Mouse (Mus musculus) left cerebral cortex, adult 18-20 months (tissue): Measurements from ENCODE around the gene Mrpl12. TPM values are rescaled to one million over a fixed set of nuclear protein-coding genes. Genes with fewer than 3 reads are reported as not detected.

Experiments used
- DNase-seq, 2 experiments: peaks; one replicate each; pipeline ENCODE4 v3.0.0; 2021 to 2022; ENCODE audit warnings: low spot score in 2 of 2, mixed read lengths in 1 of 2
- total RNA-seq, 2 experiments: library from RNA; stranded (reverse); gene quantifications; 2 replicates each; pipeline ENCODE4 v1.2.3; 2021

Mrpl12 gene
- total RNA-seq, 2 experiments from 2014 or later = 64.4 to 74.4 TPM

DNA sequence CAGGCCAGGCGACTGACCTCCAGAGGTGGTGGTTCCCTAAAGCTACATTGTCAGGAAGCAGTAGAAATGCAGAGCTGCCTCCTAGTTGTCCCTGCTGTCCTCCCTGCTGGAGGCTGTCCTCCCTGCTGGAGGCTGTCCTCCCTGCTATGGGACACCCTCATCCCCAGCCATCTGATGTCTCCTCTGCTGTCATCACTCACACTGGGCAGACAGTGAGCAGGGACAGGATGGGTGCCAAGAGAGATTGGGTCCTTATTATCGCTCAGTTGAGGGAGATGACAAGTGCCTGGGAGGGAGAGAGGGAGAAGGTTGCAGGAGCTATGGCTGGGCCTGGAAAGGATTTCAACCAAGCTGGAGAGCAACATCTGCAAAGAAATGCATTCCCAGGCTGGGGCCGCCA lies 50.7 kb downstream of the Mrpl12 start:
- no peak for DNase-seq

DNA sequence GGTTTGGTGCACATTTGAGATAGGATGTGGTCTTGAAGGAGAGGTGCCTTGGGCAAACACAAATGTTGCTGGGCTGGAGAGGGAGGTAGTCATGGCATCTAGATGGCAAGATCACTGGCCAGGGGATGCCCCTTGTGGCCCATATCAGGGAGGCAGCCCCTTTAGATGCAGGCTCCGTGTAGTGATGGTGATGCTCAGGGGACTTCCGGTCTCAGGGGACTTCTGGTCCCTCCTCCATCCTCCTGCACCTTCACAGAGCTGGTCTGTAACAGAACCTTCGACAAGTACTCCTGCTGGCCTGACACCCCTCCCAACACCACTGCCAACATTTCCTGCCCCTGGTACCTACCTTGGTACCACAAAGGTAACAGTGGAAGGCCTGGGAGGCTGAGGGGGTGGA lies 51.4 kb downstream of the Mrpl12 start:
- DNase-seq = no peak

- no peak for DNase-seq
Observed at GRCm38 (mm10) chr11:120538485-120538884, 54.1 kb downstream of the Mrpl12 start.

Other genes with a start within 250 kb of the Mrpl12 start
- 1,000 to 10,000 TPM; 1,195 to 1,258 TPM for gene Actg1, start 136.1 kb upstream of the Mrpl12 start, total RNA-seq
- gene Fscn2, start 123.1 kb upstream of the Mrpl12 start, total RNA-seq = not detected
- 10 to 100 TPM; 11.6 to 15.6 TPM for gene Faap100, start 105.8 kb upstream of the Mrpl12 start, total RNA-seq
- 10 to 100 TPM; 65.2 TPM for gene Nploc4, start 46.9 kb upstream of the Mrpl12 start, total RNA-seq
- 1 to 10 TPM; 1.8 to 3.3 TPM for gene Tspan10, start 42.0 kb upstream of the Mrpl12 start, total RNA-seq
- under 1 TPM; 0.40 to 0.58 TPM for gene Pde6g, start 31.1 kb upstream of the Mrpl12 start, total RNA-seq
- gene Oxld1, start 26.5 kb upstream of the Mrpl12 start, total RNA-seq = 10 to 100 TPM; 13.0 to 16.4 TPM
- gene Ccdc137, start 26.5 kb upstream of the Mrpl12 start, total RNA-seq = 10 to 100 TPM; 26.4 to 29.1 TPM
- gene Arl16, start 17.0 kb upstream of the Mrpl12 start, total RNA-seq = 10 to 100 TPM; 47.2 to 49.7 TPM
- 10 to 100 TPM; 19.6 to 22.6 TPM for gene Slc25a10, start 7.2 kb downstream of the Mrpl12 start, total RNA-seq
- under 1 TPM in 1 of 2 experiments, not detected in 1; 0.52 TPM for gene Gcgr, start 46.1 kb downstream of the Mrpl12 start, total RNA-seq
- 10 to 100 TPM; 74.9 to 77.0 TPM for gene Mcrip1, start 65.1 kb downstream of the Mrpl12 start, total RNA-seq
- gene Ppp1r27, start 66.5 kb downstream of the Mrpl12 start, total RNA-seq = not detected
- 100 to 1,000 TPM; 127 to 129 TPM for gene P4hb, start 88.6 kb downstream of the Mrpl12 start, total RNA-seq
- 100 to 1,000 TPM; 310 to 324 TPM for gene Arhgdia, start 97.0 kb downstream of the Mrpl12 start, total RNA-seq
- 10 to 100 TPM; 60.8 to 62.9 TPM for gene Alyref, start 113.8 kb downstream of the Mrpl12 start, total RNA-seq
- gene Anapc11, start 113.8 kb downstream of the Mrpl12 start, total RNA-seq = 10 to 100 TPM; 95.1 to 98.8 TPM
- gene Npb, start 123.9 kb downstream of the Mrpl12 start, total RNA-seq = 1 to 10 TPM in 1 of 2 experiments, not detected in 1; 1.3 TPM
- gene Pcyt2, start 133.3 kb downstream of the Mrpl12 start, total RNA-seq = 100 to 1,000 TPM; 124 to 136 TPM
- 10 to 100 TPM; 34.9 to 38.6 TPM for gene Sirt7, start 140.6 kb downstream of the Mrpl12 start, total RNA-seq
- gene Mafg, start 149.0 kb downstream of the Mrpl12 start, total RNA-seq = 10 to 100 TPM; 86.8 to 94.3 TPM
- 1 to 10 TPM; 1.0 to 1.6 TPM for gene Pycr1, start 159.2 kb downstream of the Mrpl12 start, total RNA-seq
- 1 to 10 TPM; 7.3 to 8.2 TPM for gene Myadml2, start 163.5 kb downstream of the Mrpl12 start, total RNA-seq
- 1 to 10 TPM; 2.7 to 5.0 TPM for gene Notum, start 176.6 kb downstream of the Mrpl12 start, total RNA-seq
- gene Aspscr1, start 188.4 kb downstream of the Mrpl12 start, total RNA-seq = 10 to 100 TPM; 51.1 to 57.7 TPM
- gene Cenpx, start 229.1 kb downstream of the Mrpl12 start, total RNA-seq = 10 to 100 TPM; 19.7 to 20.8 TPM
- gene Lrrc45, start 229.3 kb downstream of the Mrpl12 start, total RNA-seq = 10 to 100 TPM; 53.0 to 56.2 TPM
- 10 to 100 TPM; 28.9 to 38.6 TPM for gene Rac3, start 236.9 kb downstream of the Mrpl12 start, total RNA-seq
- 10 to 100 TPM in 1 of 2 experiments, 1 to 10 TPM in 1; 8.5 to 11.9 TPM for gene Dcxr, start 242.7 kb downstream of the Mrpl12 start, total RNA-seq
- 1 to 10 TPM; 1.7 to 2.9 TPM for gene Cbr2, start 247.5 kb downstream of the Mrpl12 start, total RNA-seq